Mouse (Mus musculus) small intestine, adult 2 months (tissue): ENCODE results near the gene Psmd13.

Experiments used
- CTCF ChIP-seq: fragments of 200-500 bp; IDR thresholded peaks from 2 replicates; pipeline ENCODE4 v1.5.1; 2012; ENCODE audit warnings: low read depth, mild to moderate bottlenecking, control low read depth, inconsistent platforms, low read length, moderate library complexity, mixed read lengths; ENCODE audit not compliant: insufficient replicate concordance, insufficient read length; ENCODE audit errors: extremely low read depth
- POLR2A ChIP-seq: fragments of 200-500 bp; IDR thresholded peaks from 2 replicates; pipeline ENCODE4 v1.6.1; 2012; ENCODE audit warnings: low read depth, mild to moderate bottlenecking, control low read depth, inconsistent platforms, low read length, moderate library complexity

GRCm38 (mm10) chr7:140851916-140852315, 29.9 kb upstream of the Psmd13 start:
- TF ChIP-seq POLR2A (no peak), CTCF (no peak)
